Mouse (Mus musculus): ENCODE results near the gene Cand1.

Cand1 gene

GRCm38 (mm10) chr10:119239969-119240721 is at the start of gene Cand1:
Gene Cand1, minus strand, starts transcription at chr10:119240055.
- DNase-seq, result peak; percentile 99 to 100

- DNase-seq, result no peak
Measured at GRCm38 (mm10) chr10:119278871-119279270, 39.0 kb upstream of the Cand1 start.

- DNase-seq, result no peak
Measured at GRCm38 (mm10) chr10:119274333-119274732, 34.5 kb upstream of the Cand1 start.

GRCm38 (mm10) chr10:119272536-119272935 is 32.7 kb upstream of the Cand1 start:
- DNase-seq, result no peak

- DNase-seq, result no peak
Measured at GRCm38 (mm10) chr10:119272005-119272404, 32.1 kb upstream of the Cand1 start.

GRCm38 (mm10) chr10:119271101-119271500 is 31.2 kb upstream of the Cand1 start:
- no peak for DNase-seq

- DNase-seq, result no peak
Measured at GRCm38 (mm10) chr10:119270384-119270985, 30.6 kb upstream of the Cand1 start.

- peak; percentile 1 to 18 for DNase-seq
Measured at GRCm38 (mm10) chr10:119264761-119265160, 24.9 kb upstream of the Cand1 start.

- DNase-seq, result no peak
Measured at GRCm38 (mm10) chr10:119262821-119263220, 23.0 kb upstream of the Cand1 start.

GRCm38 (mm10) chr10:119257876-119258275 is 18.0 kb upstream of the Cand1 start:
- DNase-seq, result no peak

GRCm38 (mm10) chr10:119244146-119244545 is 4.3 kb upstream of the Cand1 start:
- DNase-seq, result no peak

- DNase-seq, result no peak
Measured at GRCm38 (mm10) chr10:119240722-119241089, 851 bp upstream of the Cand1 start.

GRCm38 (mm10) chr10:119239633-119239968 is 254 bp downstream of the Cand1 start:
- DNase-seq, result no peak

GRCm38 (mm10) chr10:119238985-119239631 is 747 bp downstream of the Cand1 start:
- DNase-seq, result peak; percentile 43 to 73

GRCm38 (mm10) chr10:119231526-119231925 is 8.3 kb downstream of the Cand1 start:
- peak; percentile 12 to 19 for DNase-seq

GRCm38 (mm10) chr10:119230703-119231102 is 9.2 kb downstream of the Cand1 start:
- DNase-seq, result no peak

- peak; percentile 30 to 57 for DNase-seq
Measured at GRCm38 (mm10) chr10:119230074-119230669, 9.7 kb downstream of the Cand1 start.

- no peak for DNase-seq
Measured at GRCm38 (mm10) chr10:119223686-119224085, 16.2 kb downstream of the Cand1 start.

GRCm38 (mm10) chr10:119221631-119222030 is 18.2 kb downstream of the Cand1 start:
- DNase-seq, result peak; percentile 64 to 65

- DNase-seq, result no peak
Measured at GRCm38 (mm10) chr10:119219415-119219814, 20.4 kb downstream of the Cand1 start.

GRCm38 (mm10) chr10:119218274-119219080 is 21.4 kb downstream of the Cand1 start:
- no peak for DNase-seq

- peak in 1 of 2 experiments; percentile 24 for DNase-seq
Measured at GRCm38 (mm10) chr10:119212443-119212842, 27.4 kb downstream of the Cand1 start.

GRCm38 (mm10) chr10:119211251-119211650 is 28.6 kb downstream of the Cand1 start:
- DNase-seq, result no peak
